Mouse (Mus musculus): Measurements from ENCODE around the gene Tmem150a. TPM values are rescaled to one million over a fixed set of nuclear protein-coding genes. Genes with fewer than 3 reads are reported as not detected.

Gene Tmem150a
- total and polyA plus RNA-seq, 3 experiments: 22.7 to 86.9 (median 22.8) TPM

DNA sequence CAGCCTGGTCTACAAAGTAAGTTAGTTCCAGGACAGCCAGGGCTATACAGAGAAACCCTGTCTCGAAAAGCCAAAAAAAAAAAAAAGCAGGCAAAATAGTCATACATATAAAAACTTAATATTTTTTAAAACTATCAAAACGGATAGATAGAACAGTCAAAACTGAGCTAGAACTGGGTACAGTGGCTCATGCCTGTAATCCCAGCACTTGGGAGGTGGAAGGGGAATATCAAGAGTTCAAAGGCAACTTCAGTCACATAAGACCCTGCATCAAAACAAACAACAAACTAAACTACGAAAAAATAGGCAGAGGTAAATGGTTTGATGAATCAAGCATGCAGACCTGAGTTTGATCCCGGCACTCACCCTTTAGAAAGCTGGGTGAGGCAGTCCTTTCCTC is 25.1 kb upstream of the Tmem150a start:
- 90% methylated on average over 4 of the region's 4 CpGs for WGBS
- Histone ChIP-seq H3K4me1 (ENCODE audit: control insufficient read depth, insufficient read depth, low read length) (peaks cover 2% of the 10 kb centered on the region), H3K79me2 (replicated peaks; ENCODE audit: control insufficient read depth, insufficient read depth, low read length) (no peaks in the 10 kb centered on the region), H3K27me3 (ENCODE audit: control insufficient read depth, insufficient read depth, low read length) (no peaks in the 10 kb centered on the region), H3K9ac (ENCODE audit: low read depth, low read length) (no peak overlapping the region), H3K36me3 (ENCODE audit: control insufficient read depth, insufficient read depth, low read length) (no peaks in the 10 kb centered on the region; the same call in none of the 2 replicates), H3K27ac (no peak overlapping the region), H3K4me3 (no peak overlapping the region)
- no peak for DNase-seq
- intact Hi-C loops (cut with DNase I): loop anchor here (10.0 kb wide), 1 partner anchor 435 kb away; no protein-coding TSS in a partner anchor
- no peak for TF ChIP-seq EP300 (IDR thresholded peaks at IDR 0.05; ENCODE audit: insufficient read depth, low read depth, low read length)
- TF ChIP-seq POLR2A (IDR thresholded peaks at IDR 0.05; ENCODE audit: insufficient read depth, low read depth, low read length): no peak
- no peak for TF ChIP-seq CTCF (IDR thresholded peaks at IDR 0.05)

DNA sequence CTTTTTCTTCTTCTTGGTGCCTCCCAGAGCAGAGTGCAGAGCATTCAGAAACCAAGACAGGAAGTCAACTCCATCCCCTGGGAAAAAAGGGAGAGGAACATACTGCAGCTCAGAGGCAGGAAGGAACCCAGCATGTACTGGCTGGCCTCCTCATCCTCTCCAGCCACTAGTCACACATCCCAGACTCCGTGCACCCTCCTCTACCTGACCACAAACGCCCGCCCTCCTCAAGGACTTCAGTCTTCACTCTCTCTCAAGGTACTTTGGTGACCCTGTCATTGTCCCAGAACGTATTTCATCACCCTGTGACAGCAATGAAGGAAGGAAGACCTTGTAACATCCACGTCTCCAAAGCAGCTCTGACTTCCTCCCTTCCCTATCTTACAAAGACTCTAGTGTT is 22.1 kb upstream of the Tmem150a start:
- no peak for TF ChIP-seq EP300 (IDR thresholded peaks at IDR 0.05; ENCODE audit: insufficient read depth, low read depth, low read length)
- no peak for TF ChIP-seq POLR2A (IDR thresholded peaks at IDR 0.05; ENCODE audit: insufficient read depth, low read depth, low read length)
- TF ChIP-seq CTCF (IDR thresholded peaks at IDR 0.05): no peak
- WGBS: 30% methylated on average over 5 of the region's 5 CpGs
- Histone ChIP-seq H3K27me3 (ENCODE audit: control insufficient read depth, insufficient read depth, low read length) (no peaks in the 10 kb centered on the region), H3K4me1 (ENCODE audit: control insufficient read depth, insufficient read depth, low read length) (peaks cover 2% of the 10 kb centered on the region), H3K36me3 (ENCODE audit: control insufficient read depth, insufficient read depth, low read length) (no peaks in the 10 kb centered on the region; the same call in none of the 2 replicates), H3K9ac (ENCODE audit: low read depth, low read length) (no peak overlapping the region), H3K4me3 (no peak overlapping the region), H3K79me2 (replicated peaks; ENCODE audit: control insufficient read depth, insufficient read depth, low read length) (no peaks in the 10 kb centered on the region), H3K27ac (peak overlapping the region; percentile 45)
- intact Hi-C loops (cut with DNase I): loop anchor here (10.0 kb wide), 1 partner anchor 438 kb away; no protein-coding TSS in a partner anchor
- DNase-seq: no peak

DNA sequence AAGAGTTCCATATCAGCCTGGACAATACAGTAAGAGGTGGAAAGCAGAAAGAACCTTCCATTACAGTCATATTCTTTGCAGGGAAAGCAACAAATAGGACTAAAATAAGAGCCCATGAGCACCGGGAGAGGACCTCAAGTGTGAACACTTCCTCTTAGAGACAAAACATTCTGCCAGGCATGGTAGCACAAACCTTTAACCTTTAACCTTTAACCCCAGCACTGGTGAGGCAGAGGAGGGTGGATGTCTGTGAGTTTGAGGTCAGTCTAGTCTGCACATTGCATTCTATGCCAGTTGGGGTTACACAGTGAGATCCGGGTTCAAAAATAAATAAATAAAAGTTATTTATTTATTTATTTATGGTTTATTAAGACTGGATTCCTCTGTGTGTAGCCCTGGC is 14.8 kb upstream of the Tmem150a start:
- intact Hi-C loops (cut with DNase I): no loop called here
- TF ChIP-seq EP300 (IDR thresholded peaks at IDR 0.05; ENCODE audit: insufficient read depth, low read depth, low read length): no peak
- TF ChIP-seq CTCF (IDR thresholded peaks at IDR 0.05): no peak
- no peak for TF ChIP-seq POLR2A (IDR thresholded peaks at IDR 0.05; ENCODE audit: insufficient read depth, low read depth, low read length)
- no peak for DNase-seq
- Histone ChIP-seq H3K4me3 (no peak overlapping the region), H3K79me2 (replicated peaks; ENCODE audit: control insufficient read depth, insufficient read depth, low read length) (peaks cover 2% of the 10 kb centered on the region; the same call in 1 of the 2 replicates), H3K27ac (no peak overlapping the region), H3K4me1 (ENCODE audit: control insufficient read depth, insufficient read depth, low read length) (peaks cover 2% of the 10 kb centered on the region; the same call in 1 of the 2 replicates), H3K9ac (ENCODE audit: low read depth, low read length) (no peak overlapping the region), H3K36me3 (ENCODE audit: control insufficient read depth, insufficient read depth, low read length) (peaks cover 4% of the 10 kb centered on the region; the same call in 1 of the 2 replicates), H3K27me3 (ENCODE audit: control insufficient read depth, insufficient read depth, low read length) (no peaks in the 10 kb centered on the region)
- 60% methylated on average over 2 of the region's 2 CpGs for WGBS

DNA sequence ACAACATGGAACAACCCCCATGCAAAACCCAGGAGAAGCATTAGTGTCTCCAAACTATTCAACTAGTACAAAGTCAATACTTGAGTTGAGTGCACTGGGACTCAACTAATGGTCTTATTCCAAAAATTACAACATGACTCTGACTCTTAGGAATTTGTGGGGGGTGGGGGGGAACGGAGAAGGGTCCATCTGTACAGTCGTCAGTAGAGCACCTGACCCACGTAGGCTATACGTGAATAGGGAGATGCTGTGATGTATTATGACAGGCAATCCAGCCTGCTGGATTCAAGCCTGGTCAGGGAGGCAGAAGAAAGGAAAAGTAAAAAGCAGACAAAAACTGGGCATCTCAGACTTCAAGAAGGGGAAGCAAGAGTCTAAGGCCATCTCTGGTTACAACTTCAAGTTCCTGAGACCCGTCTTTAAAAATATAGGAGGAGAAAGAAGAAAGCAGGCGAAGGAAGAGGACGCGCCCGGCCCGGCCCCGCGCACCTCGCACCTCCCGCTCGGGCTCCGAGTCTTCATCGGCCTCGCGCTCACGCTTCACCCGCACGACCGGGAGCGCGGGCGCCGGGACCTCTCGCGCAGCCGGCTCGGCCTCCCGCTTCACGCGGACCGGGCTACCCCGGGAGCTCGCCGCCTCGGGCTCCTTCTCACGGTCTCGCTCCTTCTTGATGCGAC is 10.7 kb upstream of the Tmem150a start:
- peak overlapping the region; percentile 98 for H3K9ac ChIP-seq (ENCODE audit: low read depth, low read length)
- under 1% methylated on average over 42 of the region's 42 CpGs for WGBS
- TF ChIP-seq EP300 (IDR thresholded peaks at IDR 0.05; ENCODE audit: insufficient read depth, low read depth, low read length) (no peak), POLR2A (IDR thresholded peaks at IDR 0.05; ENCODE audit: insufficient read depth, low read depth, low read length) (no peak)
- H3K36me3 ChIP-seq (ENCODE audit: control insufficient read depth, insufficient read depth, low read length): peaks cover 10% of the 10 kb centered on the region; the same call in 1 of the 2 replicates
- peak overlapping the region; percentile 90 for H3K27ac ChIP-seq
- peaks cover 4% of the 10 kb centered on the region for H3K79me2 ChIP-seq (replicated peaks; ENCODE audit: control insufficient read depth, insufficient read depth, low read length)
- DNase-seq: no peak
- no peaks in the 10 kb centered on the region for H3K27me3 ChIP-seq (ENCODE audit: control insufficient read depth, insufficient read depth, low read length)
- peak overlapping the region; percentile 99 for H3K4me3 ChIP-seq
- intact Hi-C loops (cut with DNase I): no loop called here
- H3K4me1 ChIP-seq (ENCODE audit: control insufficient read depth, insufficient read depth, low read length): peaks cover 11% of the 10 kb centered on the region

DNA sequence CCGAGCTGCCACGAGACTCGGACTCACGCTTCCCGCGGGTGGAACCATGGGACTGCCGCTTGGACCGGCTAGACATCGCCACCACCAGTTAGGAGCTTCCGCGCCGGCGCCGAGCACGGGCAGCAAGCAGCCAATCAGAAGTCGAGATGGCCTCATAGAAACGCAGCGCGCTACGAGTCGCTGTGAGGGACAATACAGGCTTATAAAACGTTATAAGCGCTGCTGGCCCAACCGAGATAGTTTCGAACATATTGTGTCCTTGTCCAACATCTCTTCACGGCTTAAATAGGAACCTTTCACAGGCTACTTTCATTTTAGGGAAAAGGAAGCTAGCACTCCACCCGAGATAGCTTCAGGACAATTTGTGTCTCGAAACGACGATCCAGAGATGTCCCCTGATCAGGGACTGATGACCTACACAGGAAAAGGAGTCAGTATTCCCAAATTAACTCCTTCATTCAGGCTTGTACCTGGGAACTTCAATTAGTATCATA is 10.1 kb upstream of the Tmem150a start, which contains the start of gene Usp39:
Gene Usp39 (minus strand): TSS at position 111 of the 494 bp plus-strand sequence.
- H3K4me3 ChIP-seq: peak within 1 kb of the TSS; percentile 99
- intact Hi-C loops (cut with DNase I): no loop called here
- no peaks in the 10 kb centered on the region for H3K27me3 ChIP-seq (ENCODE audit: control insufficient read depth, insufficient read depth, low read length)
- peaks cover 12% of the 10 kb centered on the region; the same call in 1 of the 2 replicates for H3K36me3 ChIP-seq (ENCODE audit: control insufficient read depth, insufficient read depth, low read length)
- WGBS: 0% methylated on average over 30 of the region's 30 CpGs
- peak within 1 kb of the TSS; percentile 90 for H3K27ac ChIP-seq
- H3K4me1 ChIP-seq (ENCODE audit: control insufficient read depth, insufficient read depth, low read length): peaks cover 11% of the 10 kb centered on the region
- DNase-seq: peak; percentile 93 to 95
- no peak for TF ChIP-seq CTCF (IDR thresholded peaks at IDR 0.05)
- TF ChIP-seq EP300 (IDR thresholded peaks at IDR 0.05; ENCODE audit: insufficient read depth, low read depth, low read length): peak; percentile 92
- peak; percentile 81 for TF ChIP-seq POLR2A (IDR thresholded peaks at IDR 0.05; ENCODE audit: insufficient read depth, low read depth, low read length)
- peak within 1 kb of the TSS; percentile 98 for H3K9ac ChIP-seq (ENCODE audit: low read depth, low read length)
- peaks cover 4% of the 10 kb centered on the region for H3K79me2 ChIP-seq (replicated peaks; ENCODE audit: control insufficient read depth, insufficient read depth, low read length)

DNA sequence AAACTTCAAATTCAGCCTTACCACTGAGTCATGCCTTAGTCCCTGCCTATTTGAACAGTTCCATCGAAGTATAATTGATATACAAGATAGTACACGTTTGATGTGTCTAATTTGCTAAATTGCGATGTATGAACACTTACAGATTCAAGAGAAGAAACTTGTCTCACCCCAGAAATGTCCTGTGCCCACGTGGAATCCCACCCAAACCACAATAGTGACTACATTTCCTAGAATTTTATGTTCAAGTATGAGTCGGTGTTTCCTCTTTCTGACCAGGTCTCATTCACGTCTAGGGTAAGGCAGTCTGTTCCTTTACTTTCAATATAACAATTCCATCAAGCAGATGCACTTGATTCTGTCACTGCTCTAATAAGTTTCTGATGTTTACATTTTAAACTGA is 9.6 kb upstream of the Tmem150a start:
- TF ChIP-seq CTCF (IDR thresholded peaks at IDR 0.05) (no peak), EP300 (IDR thresholded peaks at IDR 0.05; ENCODE audit: insufficient read depth, low read depth, low read length) (no peak), POLR2A (IDR thresholded peaks at IDR 0.05; ENCODE audit: insufficient read depth, low read depth, low read length) (no peak)
- peaks cover 14% of the 10 kb centered on the region; the same call in 1 of the 2 replicates for H3K36me3 ChIP-seq (ENCODE audit: control insufficient read depth, insufficient read depth, low read length)
- intact Hi-C loops (cut with DNase I): no loop called here
- H3K4me3 ChIP-seq: peak overlapping the region; percentile 99
- H3K27ac ChIP-seq: peak overlapping the region; percentile 90
- H3K9ac ChIP-seq (ENCODE audit: low read depth, low read length): no peak overlapping the region
- H3K4me1 ChIP-seq (ENCODE audit: control insufficient read depth, insufficient read depth, low read length): peaks cover 11% of the 10 kb centered on the region
- 35% methylated on average over 6 of the region's 6 CpGs for WGBS
- DNase-seq: no peak
- no peaks in the 10 kb centered on the region for H3K27me3 ChIP-seq (ENCODE audit: control insufficient read depth, insufficient read depth, low read length)
- H3K79me2 ChIP-seq (replicated peaks; ENCODE audit: control insufficient read depth, insufficient read depth, low read length): peaks cover 4% of the 10 kb centered on the region

Measured in heart, adult 2 months (tissue).